Mouse (Mus musculus) CD4-positive, CD25-positive, alpha-beta regulatory T cell, adult 4 months (primary cell): ENCODE data around the gene C2. TPM values are rescaled to one million over a fixed set of nuclear protein-coding genes. Genes with fewer than 3 reads are reported as not detected.
A peak's percentile ranks its signal among the peaks of the same experiment; 100 is the strongest.

ENCODE experiments used
- ATAC-seq: one replicate; pipeline ENCODE4 v1.8.0; 2017
- polyA plus RNA-seq, 2 experiments: library from polyadenylated mRNA; unstranded; fragments of 100-300 nt; shearing (Covaris generic); gene quantifications; one replicate each; pipeline ENCODE4 v1.2.1; 2017

The C2 gene
- polyA plus RNA-seq, 2 experiments from 2014 or later = 1.1 to 2.5 TPM

- peak; percentile 89 for ATAC-seq
Measured at GRCm38 (mm10) chr17:34879336-34879879, 18.7 kb downstream of the C2 start, which contains the start of gene Zbtb12. Gene Zbtb12, plus strand, starts transcription at chr17:34879483.

GRCm38 (mm10) chr17:34874321-34874720, 23.7 kb downstream of the C2 start:
- no peak for ATAC-seq

GRCm38 (mm10) chr17:34865981-34866380, 32.1 kb downstream of the C2 start:
- ATAC-seq = no peak

- ATAC-seq = no peak
Measured at GRCm38 (mm10) chr17:34862416-34863081, 35.5 kb downstream of the C2 start, which contains the start of gene Cfb. Gene Cfb, minus strand, starts transcription at chr17:34862518.

- no peak for ATAC-seq
Measured at GRCm38 (mm10) chr17:34861704-34862415, 36.2 kb downstream of the C2 start.

GRCm38 (mm10) chr17:34860514-34860913, 37.6 kb downstream of the C2 start:
- no peak for ATAC-seq

- no peak for ATAC-seq
Measured at GRCm38 (mm10) chr17:34858670-34859069, 39.4 kb downstream of the C2 start.

- ATAC-seq = no peak
Measured at GRCm38 (mm10) chr17:34855825-34856224, 42.2 kb downstream of the C2 start.

GRCm38 (mm10) chr17:34854761-34855160, 43.3 kb downstream of the C2 start:
- no peak for ATAC-seq

GRCm38 (mm10) chr17:34853511-34853910, 44.6 kb downstream of the C2 start:
- no peak for ATAC-seq

- ATAC-seq = no peak
Measured at GRCm38 (mm10) chr17:34850517-34851125, 47.4 kb downstream of the C2 start.

- peak; percentile 98 for ATAC-seq
Measured at GRCm38 (mm10) chr17:34849722-34850516, 48.1 kb downstream of the C2 start, which contains the start of the genes Skiv2l and Nelfe. Gene Skiv2l, minus strand, starts transcription at chr17:34850210. Gene Nelfe, plus strand, starts transcription at chr17:34850391.

GRCm38 (mm10) chr17:34847615-34848014, 50.5 kb downstream of the C2 start:
- ATAC-seq = no peak

GRCm38 (mm10) chr17:34847192-34847591, 50.9 kb downstream of the C2 start:
- no peak for ATAC-seq

- no peak for ATAC-seq
Measured at GRCm38 (mm10) chr17:34844884-34845283, 53.2 kb downstream of the C2 start.

- no peak for ATAC-seq
Measured at GRCm38 (mm10) chr17:34840736-34841307, 57.2 kb downstream of the C2 start.

GRCm38 (mm10) chr17:34838785-34839184, 59.3 kb downstream of the C2 start:
- ATAC-seq = no peak

GRCm38 (mm10) chr17:34837464-34838324, 60.4 kb downstream of the C2 start:
- ATAC-seq = peak; percentile 8

- peak; percentile 96 for ATAC-seq
Measured at GRCm38 (mm10) chr17:34836856-34837221, 61.2 kb downstream of the C2 start, which contains the start of the genes Stk19 and Dxo. Gene Stk19, minus strand, starts transcription at chr17:34836945. Gene Dxo, plus strand, starts transcription at chr17:34837019.

GRCm38 (mm10) chr17:34836155-34836855, 61.8 kb downstream of the C2 start:
- peak; percentile 36 for ATAC-seq
